Mouse (Mus musculus): Measurements from ENCODE around the gene Mavs. TPM values are rescaled to one million over a fixed set of nuclear protein-coding genes. Genes with fewer than 3 reads are reported as not detected.

Mavs gene
- total and polyA plus RNA-seq, 2 experiments from 2014 or later, result 6.1 to 17.4 TPM

DNA sequence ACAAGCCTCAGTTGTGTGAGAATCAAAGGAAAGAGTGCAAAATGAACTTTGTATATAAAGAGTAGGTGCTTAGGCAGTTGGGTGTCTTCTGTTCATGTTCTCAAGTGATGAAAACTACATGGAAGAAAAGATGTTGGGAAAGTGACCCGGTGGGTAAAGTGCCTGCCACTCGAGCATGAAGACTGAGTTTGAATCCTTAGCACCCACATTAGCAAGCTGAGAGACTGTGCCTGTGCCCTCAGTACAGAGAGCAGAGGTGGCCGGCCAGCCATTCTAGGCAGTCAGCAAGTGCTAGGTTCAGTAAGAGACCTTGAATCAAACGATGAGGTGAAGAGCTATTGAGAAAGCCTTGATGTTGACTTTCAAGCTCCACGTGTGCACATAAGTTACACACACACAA lies 42.9 kb downstream of the Mavs start:
- no peak for TF ChIP-seq CTCF (IDR thresholded peaks at IDR 0.05; ENCODE audit: low read depth)
- H3K36me3 ChIP-seq (ENCODE audit: insufficient read depth, low read length), result peaks cover 41% of the 10 kb centered on the region
- H3K4me2 ChIP-seq (ENCODE audit: low read depth, low read length), result no peak overlapping the region
- ATAC-seq, result no peak
- no peak overlapping the region for H3K4me3 ChIP-seq (ENCODE audit: low read length)
- H3K9ac ChIP-seq (replicated peaks; ENCODE audit: low read length), result no peak overlapping the region
- no peak overlapping the region for H3K27ac ChIP-seq
- H3K4me1 ChIP-seq (ENCODE audit: insufficient read depth, low read length), result no peaks in the 10 kb centered on the region
- no peaks in the 10 kb centered on the region for H3K9me3 ChIP-seq (ENCODE audit: low read length)
- DNase-seq (ENCODE audit: low spot score), result no peak
- WGBS, result 93% methylated on average over 5 of the region's 5 CpGs
- no peaks in the 10 kb centered on the region for H3K27me3 ChIP-seq (ENCODE audit: insufficient read depth, low read length)

DNA sequence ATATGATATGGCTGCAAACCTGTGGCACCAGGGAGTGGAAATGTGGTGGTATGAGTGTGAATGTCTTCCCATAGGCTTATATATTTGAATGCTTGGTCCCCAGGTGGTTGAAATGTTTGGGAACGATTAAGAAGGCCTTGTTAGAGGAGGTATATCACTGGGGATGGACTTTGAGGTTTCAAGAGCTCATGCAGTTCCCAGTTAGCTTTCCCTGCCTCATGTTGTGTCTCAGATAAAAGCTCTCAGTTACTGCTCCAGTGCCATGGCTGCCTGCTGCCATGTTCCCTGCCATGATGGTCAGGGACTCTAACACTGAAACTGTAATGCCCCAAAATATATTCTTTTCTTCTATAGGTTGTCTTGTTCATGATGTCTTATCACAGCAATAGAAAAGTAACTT lies 47.7 kb downstream of the Mavs start:
- no peak overlapping the region for H3K4me2 ChIP-seq (ENCODE audit: low read depth, low read length)
- WGBS, result 79% methylated on average over 1 of the region's 1 CpGs
- TF ChIP-seq CTCF (IDR thresholded peaks at IDR 0.05; ENCODE audit: low read depth), result no peak

GRCm38 (mm10) chr2:131286276-131286675 lies 52.4 kb downstream of the Mavs start:
- H3K4me1 ChIP-seq (ENCODE audit: insufficient read depth, low read length), result no peaks in the 10 kb centered on the region
- no peaks in the 10 kb centered on the region for H3K27me3 ChIP-seq (ENCODE audit: insufficient read depth, low read length)
- ATAC-seq (no peak), DNase-seq (ENCODE audit: low spot score) (no peak)
- H3K27ac ChIP-seq, result no peak overlapping the region
- TF ChIP-seq CTCF (IDR thresholded peaks at IDR 0.05; ENCODE audit: low read depth), result peak; percentile 49
- H3K9me3 ChIP-seq (ENCODE audit: low read length), result no peaks in the 10 kb centered on the region
- 89% methylated on average over 1 of the region's 1 CpGs for WGBS
- H3K4me2 ChIP-seq (ENCODE audit: low read depth, low read length), result no peak overlapping the region
- peaks cover 19% of the 10 kb centered on the region; the same call in 1 of the 2 replicates for H3K36me3 ChIP-seq (ENCODE audit: insufficient read depth, low read length)
- no peak overlapping the region for H3K4me3 ChIP-seq (ENCODE audit: low read length)
- H3K9ac ChIP-seq (replicated peaks; ENCODE audit: low read length), result no peak overlapping the region

More for the DNA sequence above, 47.7 kb downstream of the Mavs start:
- Histone ChIP-seq H3K9ac (replicated peaks; ENCODE audit: low read length) (no peak overlapping the region), H3K27me3 (ENCODE audit: insufficient read depth, low read length) (no peaks in the 10 kb centered on the region), H3K4me1 (ENCODE audit: insufficient read depth, low read length) (no peaks in the 10 kb centered on the region), H3K4me3 (ENCODE audit: low read length) (no peak overlapping the region), H3K36me3 (ENCODE audit: insufficient read depth, low read length) (peaks cover 21% of the 10 kb centered on the region), H3K27ac (no peak overlapping the region), H3K9me3 (ENCODE audit: low read length) (no peaks in the 10 kb centered on the region)
- ATAC-seq (no peak), DNase-seq (ENCODE audit: low spot score) (no peak)

- no peak overlapping the region for H3K4me3 ChIP-seq (ENCODE audit: low read length)
- no peak for DNase-seq (ENCODE audit: low spot score)
- peaks cover 24% of the 10 kb centered on the region for H3K36me3 ChIP-seq (ENCODE audit: insufficient read depth, low read length)
- no peaks in the 10 kb centered on the region for H3K4me1 ChIP-seq (ENCODE audit: insufficient read depth, low read length)
- H3K9ac ChIP-seq (replicated peaks; ENCODE audit: low read length), result no peak overlapping the region
- no peaks in the 10 kb centered on the region for H3K9me3 ChIP-seq (ENCODE audit: low read length)
- no peak overlapping the region for H3K27ac ChIP-seq
- H3K27me3 ChIP-seq (ENCODE audit: insufficient read depth, low read length), result no peaks in the 10 kb centered on the region
- H3K4me2 ChIP-seq (ENCODE audit: low read depth, low read length), result no peak overlapping the region
- no peak for ATAC-seq
- no peak for TF ChIP-seq CTCF (IDR thresholded peaks at IDR 0.05; ENCODE audit: low read depth)
Observed at GRCm38 (mm10) chr2:131290669-131291068, 56.8 kb downstream of the Mavs start.

- DNase-seq (ENCODE audit: low spot score) (no peak), ATAC-seq (peak; percentile 41; the same call in 1 of the 2 replicates)
- no peaks in the 10 kb centered on the region for H3K4me1 ChIP-seq (ENCODE audit: insufficient read depth, low read length)
- H3K4me2 ChIP-seq (ENCODE audit: low read depth, low read length), result no peak overlapping the region
- H3K27ac ChIP-seq, result 0 out of 2 replicates have a peak overlapping the region, but pooled peaks have one; percentile 20
- no peak for TF ChIP-seq CTCF (IDR thresholded peaks at IDR 0.05; ENCODE audit: low read depth)
- H3K27me3 ChIP-seq (ENCODE audit: insufficient read depth, low read length), result no peaks in the 10 kb centered on the region
- H3K36me3 ChIP-seq (ENCODE audit: insufficient read depth, low read length), result peaks cover 21% of the 10 kb centered on the region
- no peak overlapping the region for H3K4me3 ChIP-seq (ENCODE audit: low read length)
- WGBS, result 73% methylated on average over 2 of the region's 2 CpGs
- H3K9me3 ChIP-seq (ENCODE audit: low read length), result no peaks in the 10 kb centered on the region
- H3K9ac ChIP-seq (replicated peaks; ENCODE audit: low read length), result no peak overlapping the region
Observed at GRCm38 (mm10) chr2:131296746-131297261, 62.9 kb downstream of the Mavs start.

Small RNAs within 50 kb of the gene (microRNA-seq; reads per million reads assigned to microRNA genes)
- gene Mir103-2, result 28.4 to 34.3 reads per million in 2 experiments

Other genes with a start within 250 kb of the Mavs start
- 72.6 and 83.3 TPM in 2 replicates for gene Gfra4, start 191.0 kb upstream of the Mavs start, total RNA-seq (2014; rRNA removed)
- 52.0 and 57.1 TPM in 2 replicates for gene Gfra4, start 191.0 kb upstream of the Mavs start, polyA plus RNA-seq (2015; fragmentation: Nextera tagmentation; extraction: Ambion mirVana)
- 0.72 and 1.9 TPM in 2 replicates for gene Adam33, start 170.2 kb upstream of the Mavs start, total RNA-seq (2014; rRNA removed)
- 1.5 and 1.8 TPM in 2 replicates for gene Adam33, start 170.2 kb upstream of the Mavs start, polyA plus RNA-seq (2015; fragmentation: Nextera tagmentation; extraction: Ambion mirVana)
- 0.75 and 0.99 TPM in 2 replicates for gene Siglec1, start 147.3 kb upstream of the Mavs start, total RNA-seq (2014; rRNA removed)
- gene Siglec1, start 147.3 kb upstream of the Mavs start, polyA plus RNA-seq (2015; fragmentation: Nextera tagmentation; extraction: Ambion mirVana), result 0.19 and 0.28 TPM in 2 replicates
- gene Hspa12b, start 106.8 kb upstream of the Mavs start, total RNA-seq (2014; rRNA removed), result 7.2 and 11.2 TPM in 2 replicates
- 3.3 and 3.7 TPM in 2 replicates for gene Hspa12b, start 106.8 kb upstream of the Mavs start, polyA plus RNA-seq (2015; fragmentation: Nextera tagmentation; extraction: Ambion mirVana)
- not detected in 2 replicates for gene Gm11037, start 100.6 kb upstream of the Mavs start, total RNA-seq (2014; rRNA removed)
- not detected in 2 replicates for gene Gm11037, start 100.6 kb upstream of the Mavs start, polyA plus RNA-seq (2015; fragmentation: Nextera tagmentation; extraction: Ambion mirVana)
- 155 and 157 TPM in 2 replicates for gene 1700037H04Rik, start 74.0 kb upstream of the Mavs start, total RNA-seq (2014; rRNA removed)
- gene 1700037H04Rik, start 74.0 kb upstream of the Mavs start, polyA plus RNA-seq (2015; fragmentation: Nextera tagmentation; extraction: Ambion mirVana), result 76.0 and 79.3 TPM in 2 replicates
- gene Cenpb, start 54.0 kb upstream of the Mavs start, total RNA-seq (2014; rRNA removed), result 106 and 112 TPM in 2 replicates
- 12.8 and 14.4 TPM in 2 replicates for gene Cenpb, start 54.0 kb upstream of the Mavs start, polyA plus RNA-seq (2015; fragmentation: Nextera tagmentation; extraction: Ambion mirVana)
- gene Cdc25b, start 47.1 kb upstream of the Mavs start, total RNA-seq (2014; rRNA removed), result 18.2 TPM in 2 replicates
- 22.2 and 24.0 TPM in 2 replicates for gene Cdc25b, start 47.1 kb upstream of the Mavs start, polyA plus RNA-seq (2015; fragmentation: Nextera tagmentation; extraction: Ambion mirVana)
- gene Spef1, start 46.8 kb upstream of the Mavs start, total RNA-seq (2014; rRNA removed), result 15.5 and 17.3 TPM in 2 replicates
- 7.8 and 8.9 TPM in 2 replicates for gene Spef1, start 46.8 kb upstream of the Mavs start, polyA plus RNA-seq (2015; fragmentation: Nextera tagmentation; extraction: Ambion mirVana)
- gene Ap5s1, start 27.0 kb upstream of the Mavs start, total RNA-seq (2014; rRNA removed), result 63.0 and 67.6 TPM in 2 replicates
- gene Ap5s1, start 27.0 kb upstream of the Mavs start, polyA plus RNA-seq (2015; fragmentation: Nextera tagmentation; extraction: Ambion mirVana), result 37.1 and 37.5 TPM in 2 replicates
- 33.6 and 35.2 TPM in 2 replicates for gene Pank2, start 28.4 kb downstream of the Mavs start, total RNA-seq (2014; rRNA removed)
- gene Pank2, start 28.4 kb downstream of the Mavs start, polyA plus RNA-seq (2015; fragmentation: Nextera tagmentation; extraction: Ambion mirVana), result 24.9 and 26.5 TPM in 2 replicates
- 15.5 and 21.8 TPM in 2 replicates for gene Rnf24, start 118.8 kb downstream of the Mavs start, total RNA-seq (2014; rRNA removed)
- 8.2 and 10.1 TPM in 2 replicates for gene Rnf24, start 118.8 kb downstream of the Mavs start, polyA plus RNA-seq (2015; fragmentation: Nextera tagmentation; extraction: Ambion mirVana)